Mouse (Mus musculus) CD4-positive helper T cell, adult 2 months (primary cell): Measurements from ENCODE around the gene Osbpl6.

ENCODE experiments used
- DNase-seq: peaks from one replicate; pipeline ENCODE4 v3.0.0-alpha.2; 2012; ENCODE audit warnings: low read depth, missing footprints, low spot score

Osbpl6 gene

DNA sequence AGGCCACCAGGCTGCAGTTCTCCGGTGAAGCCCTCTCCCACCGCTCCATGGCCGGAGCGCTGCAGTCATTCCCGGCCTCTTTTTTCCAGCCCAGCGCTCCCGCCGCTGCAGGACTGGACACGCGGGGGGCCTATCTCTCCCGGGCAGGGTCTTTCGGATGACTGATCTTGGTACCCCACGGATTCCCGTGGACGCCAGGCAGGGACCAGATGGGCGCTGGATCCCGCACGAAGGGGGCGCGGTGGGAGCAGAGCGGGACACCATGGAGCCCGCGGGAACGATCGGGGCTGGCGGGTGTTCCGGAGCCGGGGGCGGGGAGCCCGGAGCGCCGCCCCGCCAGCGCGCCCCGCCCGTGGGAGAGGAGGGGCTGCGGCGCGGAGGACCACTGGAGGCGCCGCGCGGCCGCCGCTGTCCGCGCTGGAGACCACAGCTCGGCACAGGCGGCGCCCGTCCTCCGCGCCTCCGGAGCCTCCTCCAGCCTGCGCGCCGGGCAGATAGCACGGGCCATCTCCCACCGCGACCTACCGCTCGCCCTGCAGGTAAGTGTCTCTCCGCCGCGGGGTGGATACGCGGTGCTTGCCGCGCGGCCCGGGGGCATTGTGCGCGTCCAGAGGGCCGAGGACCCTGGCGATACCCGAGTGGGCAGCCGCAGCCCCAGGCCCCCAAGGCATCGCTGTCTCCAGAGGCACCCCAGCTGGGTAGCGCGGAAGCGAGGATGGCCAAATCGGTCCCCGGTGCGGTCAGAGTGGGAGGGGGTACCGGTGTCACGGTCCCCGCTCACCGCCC is at the start of gene Osbpl6:
Gene Osbpl6 (plus strand): TSS at position 358 of the 786 bp plus-strand sequence.
- peak; percentile 33 for DNase-seq

DNA sequence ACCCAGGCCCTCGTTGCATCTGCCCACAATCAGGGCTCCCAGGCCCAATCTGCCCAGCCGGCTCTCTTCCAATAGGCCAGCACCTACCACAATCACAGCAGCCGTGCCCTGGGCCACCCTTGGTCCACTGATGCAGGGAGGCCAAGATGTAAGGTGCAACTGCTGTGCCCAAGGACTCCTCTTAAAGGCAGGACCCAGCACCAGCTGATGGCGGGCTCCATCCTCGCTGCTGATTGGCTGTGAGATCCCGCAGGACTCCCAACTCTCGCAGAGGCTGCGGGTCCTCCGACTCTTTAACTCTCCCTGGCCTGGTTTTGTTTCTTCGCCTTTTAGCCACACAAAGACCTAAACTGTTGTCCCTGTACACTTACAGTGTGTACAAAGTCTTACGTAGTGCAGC is 46.1 kb upstream of the Osbpl6 start, which contains the start of gene Cyct:
Gene Cyct (minus strand): TSS at position 225 of the 400 bp plus-strand sequence.
- no peak for DNase-seq

DNA sequence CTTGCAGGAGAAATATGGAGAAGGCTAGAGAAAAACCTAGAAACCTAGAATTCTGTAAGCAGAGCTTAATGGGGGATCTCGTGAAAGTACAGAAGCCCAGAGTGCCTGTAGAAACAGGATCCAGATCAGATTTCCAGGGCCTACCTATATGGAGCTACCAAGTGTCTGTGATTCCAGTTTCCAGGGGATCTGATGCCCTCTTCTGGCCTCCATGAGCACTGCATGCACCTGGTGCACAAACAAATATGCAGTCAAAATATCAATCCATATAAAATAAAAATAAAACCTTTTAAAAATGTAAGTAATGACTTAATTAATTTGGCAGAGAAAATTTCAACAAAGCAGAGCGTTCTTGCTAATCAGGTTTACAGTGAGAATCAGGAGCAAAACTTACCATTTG is 44.2 kb upstream of the Osbpl6 start:
- no peak for DNase-seq

DNA sequence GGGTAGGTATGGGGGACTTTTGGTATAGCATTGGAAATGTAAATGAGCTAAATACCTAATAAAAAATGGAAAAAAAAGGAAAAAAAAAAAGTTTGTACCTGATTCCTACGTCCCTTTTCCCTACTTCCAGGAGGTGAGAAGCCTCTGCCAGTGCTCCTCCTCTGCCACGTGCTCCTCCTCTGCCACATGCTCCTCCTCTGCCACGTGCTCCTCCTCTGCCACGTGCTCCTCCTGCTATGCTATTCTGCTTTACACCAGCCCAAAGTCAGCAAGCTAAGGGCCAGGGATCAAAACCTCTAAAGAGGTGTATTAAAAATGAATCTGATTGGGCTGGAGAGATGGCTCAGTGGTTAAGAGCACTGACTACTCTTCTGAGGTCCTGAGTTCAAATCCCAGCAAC is 40.5 kb upstream of the Osbpl6 start:
- DNase-seq, result no peak

DNA sequence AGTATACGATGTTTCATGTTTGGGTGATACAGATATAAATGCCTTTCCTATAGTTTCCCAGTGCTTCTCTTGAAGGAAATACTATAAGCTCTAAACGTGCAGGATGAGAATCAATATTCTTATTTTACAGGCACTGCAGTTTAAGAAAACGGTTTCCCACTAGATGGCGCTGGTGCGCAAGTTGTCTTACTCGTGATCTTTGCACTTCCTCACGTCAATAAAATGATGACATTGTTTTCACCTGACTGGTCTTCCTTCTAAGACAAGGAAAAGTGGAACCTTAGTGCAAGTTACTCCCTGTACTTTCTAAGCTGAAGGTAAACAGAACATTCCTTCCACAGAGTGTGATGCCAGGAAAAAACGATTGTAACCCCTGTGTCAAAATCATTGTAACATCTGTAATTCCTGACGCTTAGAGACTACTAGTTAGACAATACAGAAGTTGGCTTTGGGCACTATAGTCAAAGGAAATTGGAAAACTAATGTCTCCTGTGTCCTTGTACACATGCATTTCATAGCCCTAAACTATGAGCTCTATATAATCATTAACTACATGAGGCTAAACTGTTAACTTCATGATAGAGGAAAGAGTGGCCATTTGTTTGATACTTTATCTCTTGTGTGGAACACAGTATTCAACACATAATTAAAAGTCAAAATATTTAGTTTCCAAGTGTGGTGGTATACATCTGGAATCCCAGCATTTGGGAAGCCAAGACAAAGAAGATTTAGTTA is 39.0 kb upstream of the Osbpl6 start:
- DNase-seq, result peak; percentile 82

DNA sequence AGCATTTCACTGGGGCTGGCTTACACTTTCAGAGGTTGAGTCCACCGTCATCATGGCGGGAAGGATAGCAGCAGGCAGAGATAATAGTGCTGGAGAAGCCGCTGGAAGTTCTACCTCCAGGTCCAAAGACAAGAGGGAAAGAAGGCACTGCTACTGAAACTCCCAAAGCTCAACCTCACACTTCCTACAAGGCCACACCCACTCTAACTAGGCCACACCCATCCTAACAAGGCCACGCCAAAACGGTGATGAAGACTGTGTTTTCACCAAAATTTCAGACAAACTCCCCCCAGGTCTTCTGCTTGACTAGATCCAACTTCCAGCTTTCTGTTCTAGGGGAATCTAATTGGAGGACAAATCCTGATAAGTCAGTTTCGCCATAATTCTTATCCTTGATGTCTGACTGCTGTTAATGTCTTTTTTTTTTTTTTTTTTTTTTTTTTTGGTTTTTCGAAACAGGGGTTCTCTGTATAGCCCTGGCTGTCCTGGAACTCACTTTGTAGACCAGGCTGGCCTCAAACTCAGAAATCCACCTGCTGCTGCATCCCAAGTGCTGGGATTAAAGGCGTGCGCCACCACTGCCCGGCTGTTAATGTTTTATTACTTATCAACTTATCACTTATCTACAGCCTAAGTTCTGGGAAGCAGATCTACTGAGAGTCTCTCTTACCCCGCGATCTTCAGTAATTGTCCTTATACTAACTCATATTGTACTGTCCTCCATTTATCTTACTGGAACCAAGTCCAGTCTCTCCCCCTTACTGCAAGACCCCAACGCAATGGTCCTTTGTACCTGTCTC is 37.2 kb upstream of the Osbpl6 start:
- DNase-seq, result peak; percentile 7

DNA sequence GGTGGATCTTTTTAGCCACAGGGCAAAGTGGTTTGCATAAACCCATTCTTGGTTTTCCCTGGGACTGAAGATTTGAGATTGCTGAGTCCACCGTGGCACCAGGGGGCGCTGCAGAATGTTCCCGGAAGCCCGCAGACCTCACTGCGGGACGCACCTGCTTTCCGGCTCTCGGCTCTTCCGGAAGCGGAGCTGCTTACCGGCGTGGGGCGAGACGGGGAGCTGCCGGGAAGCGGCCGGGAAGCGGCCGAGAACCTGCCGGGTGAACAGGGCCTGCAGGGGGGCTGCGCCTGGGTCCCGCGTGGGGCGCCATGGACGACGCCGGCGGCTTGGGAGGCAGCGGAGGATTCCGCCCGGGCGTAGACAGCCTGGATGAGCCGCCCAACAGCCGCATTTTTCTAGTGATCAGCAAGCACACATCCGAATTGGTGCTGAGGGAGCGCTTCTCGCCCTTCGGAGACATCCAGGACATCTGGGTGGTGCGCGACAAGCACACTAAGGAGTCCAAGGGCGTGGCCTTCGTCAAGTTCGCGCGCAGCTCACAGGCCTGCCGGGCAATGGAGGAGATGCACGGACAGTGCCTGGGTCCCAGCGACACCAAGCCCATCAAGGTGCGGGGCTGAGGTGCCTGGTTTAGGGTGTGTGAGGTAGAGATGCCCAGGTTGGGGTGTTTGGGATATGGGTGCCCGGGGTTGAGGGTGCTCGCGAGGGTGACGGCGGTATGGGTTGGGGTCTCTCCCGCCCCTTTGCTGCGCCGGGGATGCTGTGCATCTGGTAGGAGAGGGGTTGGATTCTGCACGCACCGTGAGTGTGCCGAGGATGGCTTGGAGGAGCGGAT is 36.3 kb upstream of the Osbpl6 start, which contains the start of gene Rbm45:
Gene Rbm45 (plus strand): TSS at position 164 of the 835 bp plus-strand sequence.
- DNase-seq, result peak; percentile 90

DNA sequence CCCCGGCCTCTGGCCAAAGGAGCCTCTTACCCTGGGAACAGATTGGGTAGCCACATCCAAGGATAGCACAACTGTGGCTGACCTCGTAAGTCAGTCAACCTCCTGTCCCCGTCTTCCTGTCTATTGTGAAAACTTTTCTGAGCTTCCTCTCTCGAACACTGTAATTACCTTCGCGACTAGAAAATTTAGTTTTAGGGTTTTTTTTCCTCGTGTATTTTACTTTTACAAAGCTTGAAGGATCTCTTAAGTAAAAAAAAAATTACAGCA is 35.7 kb upstream of the Osbpl6 start:
- DNase-seq, result no peak

DNA sequence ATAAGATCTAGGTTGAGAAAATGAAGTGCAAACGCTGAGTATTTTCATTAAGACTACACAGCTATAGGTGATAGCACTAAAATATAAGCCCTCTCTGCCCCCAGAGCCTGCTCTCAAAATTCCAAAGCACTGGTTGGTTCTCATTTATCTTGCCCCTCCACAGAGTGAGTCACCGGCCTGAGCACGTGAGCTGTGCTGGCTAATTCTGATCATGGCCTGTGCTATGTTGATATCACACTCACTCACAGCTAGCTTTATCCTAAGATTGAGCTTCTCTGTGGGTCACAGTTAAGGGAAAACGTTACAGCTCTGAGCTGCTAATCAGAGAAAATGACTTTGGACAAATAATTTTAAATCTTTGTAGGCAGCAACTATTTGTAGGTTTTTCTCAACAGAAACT is 34.1 kb upstream of the Osbpl6 start:
- DNase-seq, result no peak

DNA sequence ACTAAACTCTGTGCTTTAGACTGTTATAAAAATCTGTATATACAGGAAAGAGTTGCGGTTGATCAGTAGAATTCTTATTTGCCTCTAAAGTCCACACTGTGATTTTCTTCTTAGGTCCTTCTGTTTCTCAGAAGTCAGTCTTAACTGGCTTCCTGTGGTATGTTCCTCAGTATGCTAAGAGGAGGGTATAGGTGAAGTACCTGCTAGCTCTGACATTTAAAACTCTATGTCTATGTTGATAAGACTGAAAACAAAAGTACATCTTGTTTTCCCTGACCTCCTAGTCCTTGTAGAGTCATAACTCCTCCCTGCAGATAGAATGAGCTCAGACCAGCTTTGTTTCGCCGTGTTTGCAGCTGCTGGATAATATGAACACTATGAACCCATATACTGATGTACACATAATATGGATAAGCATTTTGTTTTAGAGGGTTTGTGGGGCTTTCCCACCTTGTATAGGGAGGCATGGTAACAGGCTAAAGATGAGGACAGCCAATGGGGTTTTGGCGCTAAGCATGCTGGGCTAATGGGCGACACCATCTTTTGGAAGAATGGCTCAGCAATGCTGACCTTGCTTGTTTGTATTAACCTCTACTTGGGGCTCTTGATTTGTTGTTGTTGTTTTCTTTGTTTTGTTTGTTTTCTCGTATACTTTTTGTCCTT is 31.6 kb upstream of the Osbpl6 start:
- no peak for DNase-seq

DNA sequence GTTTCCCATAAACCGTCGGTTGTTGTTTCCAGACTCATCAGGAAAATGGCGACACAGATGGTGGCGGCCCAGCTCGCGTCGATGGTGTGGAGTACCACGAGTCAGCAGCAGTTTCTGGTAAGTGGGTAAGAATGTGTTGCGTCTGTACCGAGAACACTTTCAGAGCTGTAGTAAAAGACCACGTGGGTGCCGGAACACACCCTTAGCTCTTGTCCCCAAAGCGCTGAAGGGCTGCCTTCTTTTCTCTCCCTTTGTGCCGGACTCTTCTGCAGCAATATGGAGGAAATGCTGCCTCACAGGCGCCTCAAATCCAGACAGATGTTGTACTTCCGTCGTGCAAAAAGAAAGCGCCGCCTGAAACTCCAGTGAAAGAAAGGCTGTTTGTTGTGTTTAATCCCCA is 27.7 kb upstream of the Osbpl6 start:
- DNase-seq, result no peak

DNA sequence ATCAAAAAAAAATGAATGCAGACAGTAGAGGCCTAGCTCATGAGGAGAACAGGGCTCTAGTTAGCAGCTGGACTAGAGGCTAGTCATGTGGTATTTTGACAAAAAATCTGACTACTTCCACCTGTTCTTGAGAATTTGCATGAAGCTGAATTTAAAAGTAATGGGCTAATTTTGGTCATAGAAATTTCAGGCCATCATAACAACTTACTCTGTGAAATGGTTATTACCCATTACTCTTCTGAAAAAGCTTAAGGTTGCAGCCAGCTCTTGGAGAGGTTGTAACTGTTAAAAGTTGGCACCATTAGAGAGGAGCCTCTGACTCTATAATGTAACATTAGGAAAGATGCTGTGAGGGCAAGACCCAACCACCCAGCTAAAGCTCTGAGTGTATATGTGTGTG is 19.8 kb upstream of the Osbpl6 start:
- no peak for DNase-seq

DNA sequence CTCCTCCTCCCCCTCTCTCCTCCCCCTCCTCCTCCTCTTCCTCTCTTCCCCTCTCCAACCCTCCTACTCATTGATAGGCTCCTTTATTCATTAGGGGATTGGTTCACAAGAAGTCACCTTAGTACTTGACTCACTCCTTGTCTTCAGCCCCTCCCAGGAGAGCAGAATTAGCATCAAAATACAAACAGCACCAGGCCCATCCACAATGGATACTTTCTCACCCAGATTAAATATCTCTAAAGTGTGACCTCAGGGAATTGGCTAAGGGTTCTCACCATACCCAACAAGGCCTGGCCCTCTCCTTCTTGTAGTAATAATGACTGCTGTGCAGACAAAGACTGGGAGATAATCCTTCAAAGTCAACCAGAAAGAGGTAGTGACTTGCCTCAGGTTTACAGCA is 6.1 kb upstream of the Osbpl6 start:
- DNase-seq, result no peak

DNA sequence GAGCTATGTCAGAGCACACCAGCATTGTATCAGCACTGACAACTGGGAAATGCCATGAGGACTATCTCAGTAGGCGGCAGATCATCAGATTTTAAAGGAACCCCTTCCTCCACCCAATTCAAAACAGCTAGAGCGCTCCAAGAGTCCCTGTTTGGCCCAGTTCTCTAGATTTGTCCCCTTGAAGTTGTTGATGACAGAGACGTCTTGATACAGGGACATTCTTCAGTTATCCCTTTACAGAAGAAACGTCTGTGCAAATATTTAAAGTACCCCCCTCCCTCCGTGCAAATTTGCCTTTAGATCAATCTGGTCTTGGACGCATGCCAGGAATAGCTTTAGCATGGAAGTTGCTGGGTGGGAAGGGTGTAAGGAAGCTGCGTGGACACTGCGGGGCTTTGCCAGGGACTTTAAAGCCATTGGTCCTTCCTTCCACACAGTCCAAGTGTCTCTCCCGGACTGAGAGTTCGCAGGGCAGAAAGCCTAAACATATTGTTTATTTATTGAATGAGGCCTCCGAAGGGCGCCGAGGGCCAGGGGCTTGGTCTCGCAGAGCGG is 635 bp upstream of the Osbpl6 start:
- no peak for DNase-seq

DNA sequence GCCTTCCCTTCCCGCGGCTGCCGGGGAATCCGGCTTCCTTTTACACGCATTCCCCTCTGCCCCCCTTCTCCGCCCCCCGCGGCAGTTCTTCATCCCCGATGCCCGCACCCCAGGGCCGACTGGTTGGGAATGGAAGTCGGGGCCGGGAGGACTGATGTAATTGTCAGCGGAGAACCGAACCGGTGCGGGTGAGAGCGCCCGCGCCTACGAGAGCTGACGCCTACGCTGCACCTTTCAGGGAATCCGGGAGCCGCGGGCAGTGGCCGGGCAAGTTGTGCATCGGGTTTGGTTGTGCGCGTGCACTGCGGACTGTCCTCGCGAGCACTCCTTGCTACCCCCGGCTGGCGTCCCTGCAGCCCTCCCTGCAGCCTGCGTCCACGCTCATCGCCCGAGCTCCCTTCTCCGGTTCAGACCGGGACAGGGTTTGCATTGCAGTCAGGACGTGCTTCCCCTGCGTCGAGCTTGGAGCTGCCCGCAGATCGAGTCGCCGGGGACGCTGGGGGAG is 681 bp downstream of the Osbpl6 start:
- peak; percentile 22 for DNase-seq

DNA sequence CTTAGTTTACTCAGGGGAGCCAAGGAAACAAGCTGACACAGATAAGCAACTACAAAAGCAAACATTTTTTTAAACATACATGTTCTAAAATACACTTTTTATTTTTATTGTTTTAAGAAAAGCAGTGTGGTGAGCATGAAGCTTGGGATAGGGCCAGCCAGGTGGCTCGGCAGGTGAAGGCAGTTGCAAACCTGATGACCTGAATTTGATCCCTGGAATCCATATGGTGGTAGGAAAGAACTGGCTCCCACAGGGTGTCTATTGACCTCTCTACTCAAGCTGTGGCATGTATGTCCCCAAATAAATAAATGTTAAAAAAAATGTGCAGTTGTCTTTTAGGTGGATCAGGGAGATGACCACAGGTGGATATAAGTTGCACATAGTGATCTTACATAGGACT is 3.2 kb downstream of the Osbpl6 start:
- no peak for DNase-seq

DNA sequence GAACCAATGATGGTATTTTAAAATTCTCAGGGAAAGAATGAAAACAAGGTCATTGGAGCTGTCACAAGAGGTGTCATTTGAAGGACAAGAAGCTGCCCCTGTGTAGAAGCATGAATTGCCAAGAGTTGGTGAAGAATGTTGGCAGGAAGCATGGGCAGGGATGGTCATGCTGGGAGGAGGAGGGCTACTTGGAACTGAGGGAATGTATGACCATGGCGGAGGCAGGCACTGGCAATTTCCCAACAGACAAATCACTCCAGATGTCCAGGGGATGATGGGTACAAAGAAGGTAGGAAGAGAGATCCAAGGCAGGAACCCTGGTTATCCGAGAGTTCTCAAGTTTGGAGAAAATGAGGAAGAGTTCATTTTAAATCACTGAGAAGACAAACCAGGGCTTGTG is 3.7 kb downstream of the Osbpl6 start:
- no peak for DNase-seq

DNA sequence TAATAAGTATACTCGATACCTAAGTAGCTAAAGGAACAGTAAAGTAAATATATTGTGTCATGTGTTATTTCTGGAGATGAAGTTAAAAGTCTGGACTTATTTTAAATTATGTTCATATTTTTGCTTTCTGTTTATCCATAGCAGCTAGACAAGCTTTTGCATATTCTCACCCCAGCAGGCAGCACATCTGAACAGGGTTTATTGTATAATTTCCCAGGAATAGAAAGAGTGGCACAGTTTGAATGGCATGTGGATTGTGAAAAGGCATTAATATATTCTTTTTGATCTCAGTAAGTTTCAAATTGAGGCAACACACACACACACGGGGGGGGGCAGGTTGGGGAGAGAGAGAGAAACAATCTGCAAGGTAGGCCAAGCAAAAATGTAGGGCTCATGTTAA is 6.6 kb downstream of the Osbpl6 start:
- DNase-seq, result no peak

DNA sequence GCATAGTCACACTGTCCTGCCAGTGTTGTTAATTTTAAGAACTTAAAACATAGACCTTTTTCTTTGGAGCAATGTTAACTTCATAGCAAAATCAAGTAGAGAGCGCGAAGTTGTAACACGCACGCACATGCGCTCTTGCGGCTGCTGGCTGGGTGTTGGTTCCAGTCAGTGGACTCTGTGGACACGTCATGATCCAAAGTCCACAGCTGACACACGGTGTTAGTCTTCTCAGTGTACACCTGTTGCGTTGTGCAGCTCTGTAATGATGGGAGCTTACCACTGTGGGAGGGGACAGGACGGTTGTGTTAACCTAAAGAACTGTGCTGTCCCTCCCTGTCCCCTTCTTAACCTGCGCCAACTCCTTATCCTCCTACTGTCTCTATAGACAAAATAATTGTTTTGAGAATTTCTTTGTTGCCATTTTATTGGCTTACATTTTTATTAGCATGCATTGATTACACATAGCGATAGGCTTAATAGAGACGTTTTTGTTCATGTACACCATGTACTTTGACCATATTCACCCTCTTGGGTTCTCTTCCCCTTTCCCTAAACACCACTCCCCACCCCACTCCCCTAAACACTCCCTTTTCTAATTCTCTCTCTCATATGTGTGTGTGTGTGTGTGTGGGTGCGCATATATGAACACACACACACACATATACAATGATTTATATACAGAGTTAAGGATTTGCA is 11.3 kb downstream of the Osbpl6 start:
- DNase-seq, result no peak

DNA sequence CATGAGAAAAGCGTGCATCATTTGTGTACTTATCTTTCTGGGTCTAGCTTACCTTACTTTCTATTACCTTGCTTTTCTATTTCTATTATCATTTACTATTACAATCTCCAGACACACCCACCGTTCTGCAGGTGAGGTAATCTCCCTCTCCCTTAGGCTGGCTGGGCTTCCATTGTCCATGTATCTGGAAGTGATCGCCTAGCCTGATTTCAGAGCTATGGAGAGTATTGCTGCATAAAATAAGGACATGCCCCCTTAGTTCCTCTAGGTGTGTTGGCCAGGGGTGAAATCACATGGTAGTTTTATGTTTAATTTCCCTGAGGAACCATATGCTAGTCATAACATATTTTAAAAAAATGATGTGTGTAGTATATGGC is 11.8 kb downstream of the Osbpl6 start:
- DNase-seq, result no peak
